Mouse (Mus musculus) heart, postnatal 25 days (tissue): ENCODE measurements around the gene Tcl1. TPM values are rescaled to one million over a fixed set of nuclear protein-coding genes. Genes with fewer than 3 reads are reported as not detected.
"Not testable (repeated sequence)": the region's sequence is repeated elsewhere in the genome, so short reads cannot be mapped to it uniquely, and the experiment has no call there.

Source experiments
- DNase-seq: peaks from one replicate; pipeline ENCODE4 v3.0.0; 2022; ENCODE audit warnings: low spot score
- intact Hi-C: fragments of 180-260 bp; cut with DNase I; formaldehyde crosslinking; loops from one replicate; pipeline ENCODE4 v1.15.1; 2025
- total RNA-seq, 2 experiments: library from RNA; stranded (reverse); gene quantifications; 2 replicates each; pipeline ENCODE4 v1.2.3; 2021

Gene Tcl1
- not detected for total RNA-seq

GRCm38 (mm10) chr12:105222601-105223319 lies at the start of gene Tcl1:
Gene Tcl1 (minus strand): TSS chr12:105222793.
- no peak for DNase-seq
- intact Hi-C loops, result no loop called here

GRCm38 (mm10) chr12:105271016-105271965 lies 48.7 kb upstream of the Tcl1 start:
- no peak for DNase-seq
- intact Hi-C loops, result no loop called here

- DNase-seq, result no peak
- intact Hi-C loops, result no loop called here
Measured at GRCm38 (mm10) chr12:105267076-105267475, 44.5 kb upstream of the Tcl1 start.

- intact Hi-C loops, result no loop called here
- DNase-seq, result no peak
Measured at GRCm38 (mm10) chr12:105266096-105266495, 43.5 kb upstream of the Tcl1 start.

GRCm38 (mm10) chr12:105259221-105259620 lies 36.6 kb upstream of the Tcl1 start:
- DNase-seq, result no peak
- intact Hi-C loops, result no loop called here

GRCm38 (mm10) chr12:105258787-105259186 lies 36.2 kb upstream of the Tcl1 start:
- no peak for DNase-seq
- intact Hi-C loops, result no loop called here

- intact Hi-C loops, result no loop called here
- no peak for DNase-seq
Measured at GRCm38 (mm10) chr12:105253796-105254195, 31.2 kb upstream of the Tcl1 start.

- intact Hi-C loops, result no loop called here
- no peak for DNase-seq
Measured at GRCm38 (mm10) chr12:105248763-105249233, 26.2 kb upstream of the Tcl1 start.

GRCm38 (mm10) chr12:105239060-105239459 lies 16.5 kb upstream of the Tcl1 start:
- no peak for DNase-seq
- intact Hi-C loops, result no loop called here

- intact Hi-C loops, result no loop called here
Measured at GRCm38 (mm10) chr12:105235091-105235490, 12.5 kb upstream of the Tcl1 start.

GRCm38 (mm10) chr12:105234362-105234761 lies 11.8 kb upstream of the Tcl1 start:
- intact Hi-C loops, result no loop called here
- no peak for DNase-seq

More at GRCm38 (mm10) chr12:105235091-105235490, 12.5 kb upstream of the Tcl1 start:
- no peak for DNase-seq

- no peak for DNase-seq
- intact Hi-C loops, result no loop called here
Measured at GRCm38 (mm10) chr12:105224621-105225320, 2.2 kb upstream of the Tcl1 start.

GRCm38 (mm10) chr12:105217101-105217760 lies 5.4 kb downstream of the Tcl1 start:
- DNase-seq, result no peak
- intact Hi-C loops, result no loop called here

- DNase-seq, result no peak
- intact Hi-C loops, result no loop called here
Measured at GRCm38 (mm10) chr12:105209231-105209630, 13.4 kb downstream of the Tcl1 start.

- no peak for DNase-seq
- intact Hi-C loops, result no loop called here
Measured at GRCm38 (mm10) chr12:105208441-105208840, 14.2 kb downstream of the Tcl1 start.

GRCm38 (mm10) chr12:105207071-105207470 lies 15.5 kb downstream of the Tcl1 start:
- intact Hi-C loops, result no loop called here
- DNase-seq, result no peak

- intact Hi-C loops, DNase-seq: not testable (repeated sequence)
Measured at GRCm38 (mm10) chr12:105201657-105202056, 20.9 kb downstream of the Tcl1 start, which contains the start of gene Tcl1b4. Gene Tcl1b4 (plus strand): TSS chr12:105201957.

GRCm38 (mm10) chr12:105199684-105200497 lies 22.7 kb downstream of the Tcl1 start:
- intact Hi-C loops, DNase-seq: not testable (repeated sequence)

- DNase-seq, intact Hi-C loops: not testable (repeated sequence)
Measured at GRCm38 (mm10) chr12:105190743-105191142, 31.9 kb downstream of the Tcl1 start, which contains the start of gene Tcl1b3. Gene Tcl1b3 (plus strand): TSS chr12:105191043.
